Mouse (Mus musculus) A20 (cell line): Measurements from ENCODE around the gene Pgm1.

Experiments
- DNase-seq: peaks from one replicate; pipeline ENCODE4 v3.0.0-alpha.2; 2011; ENCODE audit warnings: low read depth, low spot score

Pgm1 gene

DNA sequence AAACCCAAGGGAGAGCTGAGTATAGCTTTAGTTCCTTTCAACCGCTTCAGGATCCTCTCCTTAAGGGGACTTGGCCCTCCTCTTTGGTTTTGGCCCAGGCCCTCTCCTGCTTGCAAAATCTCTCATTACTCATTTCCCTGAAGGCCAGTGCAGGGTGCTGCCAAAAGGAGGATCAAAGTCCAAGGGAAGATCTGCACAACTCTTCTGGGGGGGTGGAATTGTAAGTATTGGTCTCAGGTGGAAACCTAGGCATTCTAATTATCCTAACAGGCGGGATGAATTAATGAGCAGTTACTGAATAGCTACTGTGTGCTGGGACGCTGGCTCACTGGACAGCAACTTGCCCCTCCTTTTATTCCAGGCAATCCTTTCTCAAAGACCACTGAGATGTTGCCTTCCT is 82.3 kb downstream of the Pgm1 start:
- DNase-seq, result no peak

DNA sequence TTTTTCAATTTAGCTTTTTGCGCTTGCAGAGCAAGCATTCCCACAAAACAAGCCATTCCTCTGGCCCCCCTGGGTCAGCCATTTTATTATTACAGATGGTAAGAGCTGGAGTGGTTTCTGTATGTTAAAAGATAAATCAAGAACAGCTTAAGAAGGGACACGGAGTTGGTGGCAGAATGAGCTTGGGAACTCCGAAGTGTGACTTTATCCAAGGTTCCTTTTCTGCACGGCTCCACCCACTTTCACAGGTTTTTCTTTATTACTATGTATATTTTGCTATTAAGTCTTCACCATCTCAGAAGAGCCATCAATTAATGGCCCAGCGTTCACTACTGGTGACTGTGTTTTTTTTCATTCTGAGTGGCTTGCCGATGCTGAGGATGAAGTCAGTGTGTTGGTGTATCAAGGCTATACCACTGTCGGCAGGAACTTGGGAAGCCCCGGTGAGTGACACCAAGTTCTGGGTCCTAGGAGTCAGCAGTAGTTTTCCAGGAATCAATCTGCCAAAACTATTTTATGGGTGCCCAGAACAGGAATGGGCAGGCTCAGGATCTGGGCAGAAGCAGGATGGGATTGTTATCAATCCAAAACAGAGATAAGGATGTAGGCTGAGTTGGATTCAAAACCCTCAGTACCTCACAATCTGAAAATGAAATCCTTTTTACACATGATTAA is 83.3 kb downstream of the Pgm1 start:
- DNase-seq, result no peak

DNA sequence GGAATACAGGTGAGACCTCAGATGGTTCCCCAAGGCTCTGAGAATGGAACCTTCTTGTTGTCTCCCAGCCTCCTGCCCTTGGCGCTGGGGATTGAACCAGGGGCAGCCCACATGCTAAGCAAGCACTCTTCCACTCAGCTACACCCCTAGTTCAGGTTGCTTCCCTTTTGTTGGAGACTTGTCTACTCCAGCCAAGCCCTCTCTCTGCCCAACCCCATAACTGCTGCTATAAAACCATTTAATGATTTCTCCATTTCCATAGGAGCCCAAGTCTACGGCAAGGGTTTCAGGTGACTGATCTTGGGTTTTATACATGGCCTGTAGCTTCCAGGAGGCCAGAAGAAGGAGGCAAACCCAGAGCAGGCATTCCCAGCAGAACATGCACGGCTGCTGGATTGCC is 98.6 kb downstream of the Pgm1 start:
- no peak for DNase-seq

DNA sequence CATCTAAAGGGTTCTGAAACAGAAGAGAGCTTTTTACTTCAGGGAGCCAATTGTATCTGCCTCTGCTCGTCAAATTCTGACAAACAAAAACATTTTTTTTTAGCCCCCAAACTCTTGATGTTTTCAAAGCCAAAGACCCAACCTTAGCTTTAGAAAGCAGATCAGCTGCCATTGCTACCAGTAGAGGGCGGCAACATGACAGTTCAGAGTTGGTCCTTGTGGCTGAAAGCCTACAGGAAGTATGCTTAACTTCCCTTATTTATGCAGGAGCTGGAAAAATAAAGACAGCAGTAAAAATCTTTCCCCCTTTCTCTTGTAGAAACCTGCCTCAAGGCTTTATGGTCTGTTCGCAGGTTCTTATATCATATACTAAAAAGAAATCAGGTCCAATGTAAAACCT is 99.4 kb downstream of the Pgm1 start:
- peak; percentile 61 for DNase-seq

DNA sequence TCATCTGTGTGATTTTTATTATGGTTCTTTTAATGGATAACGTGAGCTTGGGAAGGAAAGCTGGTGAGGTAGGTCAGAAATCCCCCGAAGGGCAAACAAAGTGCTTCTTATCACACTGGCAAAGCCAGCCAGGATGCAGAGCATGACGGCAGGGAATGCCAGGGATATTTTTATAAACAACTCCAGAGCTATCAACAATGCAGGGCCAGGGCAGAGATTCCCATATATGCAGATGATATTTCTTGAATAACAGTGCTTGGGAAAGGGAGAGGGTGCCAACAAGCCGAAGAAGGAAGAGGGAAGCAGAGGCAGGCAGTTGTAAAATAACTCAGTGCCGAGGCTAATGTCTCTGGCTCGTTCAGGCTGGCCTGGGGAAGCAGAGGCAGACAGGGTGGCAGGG is 102.1 kb downstream of the Pgm1 start:
- DNase-seq, result no peak

DNA sequence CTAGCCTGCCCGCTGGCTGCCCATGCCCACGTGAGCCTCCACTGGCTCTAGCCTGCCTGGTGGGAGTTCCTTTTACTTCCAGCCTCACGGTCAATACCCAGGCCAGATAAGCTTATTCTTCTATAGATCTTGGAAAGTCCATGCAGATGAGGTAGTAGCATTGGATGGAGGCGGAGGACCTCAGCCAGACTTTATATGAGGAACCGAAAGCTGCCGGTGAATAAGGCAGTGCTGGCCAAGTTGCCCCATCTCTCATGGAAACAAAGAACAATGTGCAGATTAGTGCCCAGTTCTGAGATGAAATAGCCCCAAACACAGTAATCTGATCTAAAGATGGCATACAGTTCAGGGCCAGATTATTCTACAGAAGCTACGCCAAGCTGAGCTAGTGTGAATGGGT is 103.4 kb downstream of the Pgm1 start:
- no peak for DNase-seq

DNA sequence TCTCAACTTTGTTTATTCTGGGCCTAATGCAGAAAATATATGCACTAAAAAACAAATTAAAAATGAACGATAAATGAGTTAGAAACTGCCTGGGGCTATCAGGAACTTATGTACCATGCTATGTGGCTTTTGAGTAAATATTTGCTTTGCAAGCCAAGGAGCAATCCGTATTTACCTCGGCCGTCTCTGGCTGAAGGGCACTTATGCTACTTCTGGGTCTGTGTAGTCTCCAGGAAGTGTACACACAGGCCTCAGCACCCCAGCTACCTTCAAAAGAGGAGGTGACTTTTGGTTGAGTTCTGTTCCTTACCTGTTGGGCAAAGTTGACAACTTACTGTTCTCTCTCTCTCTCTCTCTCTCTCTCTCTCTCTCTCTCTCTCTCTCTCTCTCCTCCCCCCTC is 104.7 kb downstream of the Pgm1 start:
- DNase-seq, result no peak

DNA sequence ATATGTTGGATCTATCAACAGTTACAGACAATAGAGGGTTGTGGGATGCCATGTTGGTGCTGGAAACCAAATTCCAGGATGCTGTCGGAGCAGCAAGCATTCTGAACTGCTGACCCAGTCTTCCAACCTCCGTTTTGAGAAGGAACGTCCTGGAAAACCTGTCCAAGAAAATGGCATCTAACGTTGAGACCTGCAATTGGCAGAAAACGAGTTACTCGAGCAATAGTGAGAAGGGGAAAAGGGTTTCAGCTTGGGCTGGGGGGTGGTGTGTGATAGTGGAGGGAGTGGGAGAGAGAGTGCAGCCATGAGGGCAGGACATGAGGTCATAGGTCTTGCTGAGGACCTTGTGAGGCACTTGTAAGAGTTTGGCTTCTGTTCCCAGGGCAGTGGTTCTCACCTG is 105.8 kb downstream of the Pgm1 start:
- no peak for DNase-seq

DNA sequence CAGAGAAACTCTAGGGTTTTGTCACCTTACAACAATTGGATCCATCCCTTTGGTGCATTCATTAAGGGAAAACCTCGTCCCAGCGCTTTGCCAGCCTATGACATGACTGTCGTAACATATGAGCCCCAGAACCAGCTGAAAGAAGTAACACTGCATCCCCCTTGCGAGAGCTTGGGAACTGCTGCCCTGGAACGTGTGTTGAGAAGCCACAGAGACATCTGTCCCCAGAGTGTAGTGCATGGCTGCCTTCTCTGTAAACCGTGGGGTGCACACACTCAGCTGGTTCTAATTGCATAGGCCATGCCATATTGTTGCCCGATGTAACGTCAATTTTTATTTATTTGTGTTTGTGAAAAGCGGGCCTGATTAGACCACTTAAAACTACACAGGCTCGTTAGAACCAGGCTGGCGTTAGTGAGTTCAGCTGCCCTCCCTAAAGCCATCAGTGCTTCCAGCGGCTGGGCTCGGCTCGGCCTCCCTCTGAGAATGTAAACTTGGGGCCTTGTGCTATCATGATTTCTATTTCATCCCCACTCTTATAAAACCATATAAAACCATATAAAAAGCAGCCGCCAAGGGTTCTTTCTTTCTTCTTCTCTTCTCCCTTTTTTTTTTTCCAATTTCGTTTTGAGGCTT is 106.8 kb downstream of the Pgm1 start:
- DNase-seq, result no peak
